Mouse (Mus musculus) intestine, embryonic 15.5 days (tissue): ENCODE data around the gene Cnn3. TPM values are rescaled to one million over a fixed set of nuclear protein-coding genes. Genes with fewer than 3 reads are reported as not detected.

ENCODE experiments used
- ATAC-seq: fragments of 200-750 bp; cut with Nextera tagmentation; 2 replicates; pipeline ENCODE4 v1.8.0; 2017; ENCODE audit warnings: moderate TSS enrichment, moderate library complexity
- H3K27ac ChIP-seq: fragments of 300-500 bp; sonication (generic); 2 replicates; pipeline ENCODE4 v1.5.1; 2015; ENCODE audit warnings: mild to moderate bottlenecking, inconsistent platforms
- H3K27me3 ChIP-seq: fragments of 300-500 bp; sonication (generic); replicated peaks from 2 replicates; pipeline ENCODE4 v1.6.1; 2015; ENCODE audit warnings: inconsistent platforms
- H3K36me3 ChIP-seq: fragments of 300-500 bp; sonication (generic); 2 replicates; pipeline ENCODE4 v1.6.1; 2015; ENCODE audit warnings: inconsistent platforms
- H3K4me1 ChIP-seq: fragments of 300-500 bp; sonication (generic); replicated peaks from 2 replicates; pipeline ENCODE4 v1.6.1; 2015; ENCODE audit warnings: inconsistent platforms
- H3K4me2 ChIP-seq: fragments of 300-500 bp; sonication (generic); replicated peaks from 2 replicates; pipeline ENCODE4 v1.6.1; 2015; ENCODE audit warnings: mild to moderate bottlenecking, inconsistent platforms
- H3K4me3 ChIP-seq: fragments of 300-500 bp; sonication (generic); replicated peaks from 2 replicates; pipeline ENCODE4 v1.5.1; 2015; ENCODE audit warnings: inconsistent platforms
- H3K9ac ChIP-seq: fragments of 300-500 bp; sonication (generic); 2 replicates; pipeline ENCODE4 v1.6.1; 2015; ENCODE audit warnings: inconsistent platforms
- H3K9me3 ChIP-seq: fragments of 300-500 bp; sonication (generic); 2 replicates; pipeline ENCODE4 v1.6.1; 2016; ENCODE audit warnings: inconsistent platforms
- WGBS: fragments of 180-500 bp; shearing (Covaris S2); methylation state at CpG from one replicate; pipeline ENCODE4 v1.1.7; 2015; 5-methylcytosine and 5-hydroxymethylcytosine counted together
- polyA plus RNA-seq: library from polyadenylated mRNA; unstranded; fragments of >200 nt; fragmentation: Nextera tagmentation; extraction: Ambion mirVana; gene quantifications from 2 replicates; pipeline ENCODE4 v1.2.1, GENCODE M21; 2015

Cnn3 gene
- polyA plus RNA-seq, 1 experiment from 2014 or later: 470 TPM

- no peaks in the 10 kb centered on the region for H3K4me1 ChIP-seq
- no peaks in the 10 kb centered on the region for H3K27me3 ChIP-seq
- H3K4me3 ChIP-seq: no peak overlapping the region
- H3K4me2 ChIP-seq: no peak overlapping the region
- 92% methylated on average over 13 of the region's 13 CpGs for WGBS
- no peaks in the 10 kb centered on the region for H3K9me3 ChIP-seq
- no peak for ATAC-seq
- H3K9ac ChIP-seq: no peak overlapping the region
- H3K36me3 ChIP-seq: peaks cover 5% of the 10 kb centered on the region; the same call in 1 of the 2 replicates
- H3K27ac ChIP-seq: no peak overlapping the region
Measured at GRCm38 (mm10) chr3:121461477-121461876, 35.2 kb downstream of the Cnn3 start.

DNA sequence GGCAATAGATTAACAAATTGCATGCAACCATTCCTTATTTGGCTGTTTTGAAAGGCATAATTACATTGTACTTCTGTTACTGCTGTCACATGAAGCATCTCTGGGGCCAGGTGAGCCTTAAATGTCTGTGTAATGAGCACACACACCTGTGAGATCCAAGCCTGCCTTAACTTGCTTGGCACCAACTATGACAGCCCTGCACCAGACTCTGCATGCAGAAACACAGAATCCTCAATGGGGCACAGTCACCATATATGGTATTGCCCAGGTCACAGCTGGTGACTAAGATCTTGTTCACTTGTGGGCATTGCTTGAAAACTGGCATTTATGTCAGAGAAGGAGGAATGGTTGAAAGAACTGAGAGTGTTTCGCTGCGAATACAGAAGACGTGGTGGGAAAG, 36.5 kb downstream of the Cnn3 start:
- Histone ChIP-seq H3K27ac (no peak overlapping the region), H3K36me3 (0 out of 2 replicates have a peak, but pooled peaks cover 2% of the 10 kb centered on the region), H3K9ac (no peak overlapping the region), H3K4me1 (no peaks in the 10 kb centered on the region), H3K9me3 (no peaks in the 10 kb centered on the region), H3K4me2 (no peak overlapping the region), H3K27me3 (no peaks in the 10 kb centered on the region), H3K4me3 (no peak overlapping the region)
- no peak for ATAC-seq
- WGBS: 87% methylated on average over 3 of the region's 3 CpGs

- Histone ChIP-seq H3K9ac (no peak overlapping the region), H3K4me1 (peaks cover 7% of the 10 kb centered on the region), H3K27me3 (no peaks in the 10 kb centered on the region), H3K4me2 (no peak overlapping the region), H3K36me3 (no peaks in the 10 kb centered on the region), H3K27ac (no peak overlapping the region), H3K4me3 (no peak overlapping the region), H3K9me3 (no peaks in the 10 kb centered on the region)
- WGBS: 76% methylated on average over 7 of the region's 7 CpGs
- no peak for ATAC-seq
Measured at GRCm38 (mm10) chr3:121464733-121465305, 38.5 kb downstream of the Cnn3 start.

DNA sequence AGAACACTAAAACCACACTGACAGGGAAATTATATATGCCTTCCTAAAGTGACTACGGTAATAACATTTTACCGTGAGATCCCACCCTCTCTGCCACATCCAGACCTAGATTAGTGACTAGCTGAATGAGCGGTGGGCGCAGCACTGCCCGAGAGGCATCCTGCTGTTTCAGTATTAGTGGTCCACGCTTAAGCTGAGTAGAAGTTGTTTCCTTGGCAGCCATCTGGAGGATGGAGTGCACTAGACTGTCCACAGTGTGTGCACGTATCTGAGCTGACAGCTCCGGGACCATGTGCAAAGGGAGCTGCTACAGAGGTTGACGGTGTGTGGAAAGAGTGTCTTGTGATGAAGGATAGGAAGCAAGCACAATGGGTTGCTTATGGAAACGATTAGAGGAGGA, 39.5 kb downstream of the Cnn3 start:
- 76% methylated on average over 10 of the region's 10 CpGs for WGBS
- no peak overlapping the region for H3K4me2 ChIP-seq
- H3K4me3 ChIP-seq: no peak overlapping the region
- H3K9me3 ChIP-seq: no peaks in the 10 kb centered on the region
- no peaks in the 10 kb centered on the region for H3K27me3 ChIP-seq
- peaks cover 7% of the 10 kb centered on the region for H3K4me1 ChIP-seq
- ATAC-seq: no peak
- H3K27ac ChIP-seq: no peak overlapping the region
- H3K36me3 ChIP-seq: no peaks in the 10 kb centered on the region
- H3K9ac ChIP-seq: no peak overlapping the region

- Histone ChIP-seq H3K4me2 (no peak overlapping the region), H3K27ac (no peak overlapping the region), H3K36me3 (no peaks in the 10 kb centered on the region), H3K4me3 (no peak overlapping the region), H3K9me3 (no peaks in the 10 kb centered on the region), H3K9ac (no peak overlapping the region), H3K27me3 (no peaks in the 10 kb centered on the region), H3K4me1 (peaks cover 7% of the 10 kb centered on the region)
- 79% methylated on average over 10 of the region's 10 CpGs for WGBS
- no peak for ATAC-seq
Measured at GRCm38 (mm10) chr3:121467094-121467552, 40.8 kb downstream of the Cnn3 start.

- no peak for ATAC-seq
- Histone ChIP-seq H3K9ac (no peak overlapping the region), H3K4me3 (no peak overlapping the region), H3K4me1 (peaks cover 7% of the 10 kb centered on the region), H3K9me3 (no peaks in the 10 kb centered on the region), H3K36me3 (no peaks in the 10 kb centered on the region), H3K4me2 (no peak overlapping the region), H3K27ac (no peak overlapping the region), H3K27me3 (no peaks in the 10 kb centered on the region)
- WGBS: 13% methylated on average over 2 of the region's 2 CpGs
Measured at GRCm38 (mm10) chr3:121468136-121468535, 41.8 kb downstream of the Cnn3 start.

DNA sequence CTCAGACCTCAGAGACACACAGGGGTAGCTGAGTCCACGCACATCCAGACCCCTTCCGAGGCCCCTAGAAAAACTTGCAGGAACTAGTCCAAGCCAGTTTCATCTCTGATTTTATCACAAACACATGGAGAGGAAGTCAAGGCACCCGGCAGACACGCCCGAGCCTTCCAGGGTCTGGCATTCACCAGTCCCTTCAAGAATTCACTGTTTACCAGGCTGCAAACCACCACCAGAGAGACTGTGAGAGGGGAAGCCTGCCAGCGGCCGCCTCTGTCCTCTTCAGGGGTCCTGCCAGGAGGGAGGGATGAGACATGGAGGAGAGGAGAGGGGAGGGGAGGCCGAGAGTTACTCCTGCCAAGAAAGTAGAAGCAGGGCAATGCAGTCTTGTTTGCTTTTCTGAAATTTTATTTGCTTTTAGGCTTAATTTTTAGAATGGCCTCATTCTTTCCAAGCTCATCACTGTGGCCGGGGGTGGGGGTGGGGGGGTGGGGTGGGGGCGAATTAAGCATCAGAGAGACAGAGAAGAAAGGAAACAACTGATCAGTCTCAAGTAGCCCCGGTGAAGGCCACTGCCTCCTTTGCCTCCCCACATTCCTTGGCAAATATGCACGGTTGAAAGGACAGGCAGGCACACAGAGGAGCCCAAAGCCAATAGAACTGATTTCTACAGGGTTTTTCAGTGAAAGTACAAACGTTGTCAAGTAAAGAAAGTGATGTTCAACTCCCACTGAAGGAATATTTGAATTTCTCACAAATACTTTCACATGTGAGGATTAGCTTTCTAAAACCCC, 43.1 kb downstream of the Cnn3 start:
- Histone ChIP-seq H3K9me3 (no peaks in the 10 kb centered on the region), H3K9ac (peak overlapping the region; percentile 18; the same call in 1 of the 2 replicates), H3K36me3 (no peaks in the 10 kb centered on the region), H3K4me2 (peak overlapping the region; percentile 45), H3K4me3 (no peak overlapping the region), H3K27me3 (no peaks in the 10 kb centered on the region), H3K27ac (peak overlapping the region; percentile 78), H3K4me1 (peaks cover 7% of the 10 kb centered on the region)
- 2% methylated on average over 13 of the region's 13 CpGs for WGBS
- ATAC-seq: peak; percentile 83

GRCm38 (mm10) chr3:121471703-121472102, 45.4 kb downstream of the Cnn3 start:
- H3K4me2 ChIP-seq: no peak overlapping the region
- no peak overlapping the region for H3K27ac ChIP-seq
- peaks cover 7% of the 10 kb centered on the region for H3K4me1 ChIP-seq
- H3K36me3 ChIP-seq: no peaks in the 10 kb centered on the region
- WGBS: 45% methylated on average over 11 of the region's 11 CpGs
- H3K4me3 ChIP-seq: no peak overlapping the region
- no peak for ATAC-seq
- no peaks in the 10 kb centered on the region for H3K9me3 ChIP-seq
- no peak overlapping the region for H3K9ac ChIP-seq
- no peaks in the 10 kb centered on the region for H3K27me3 ChIP-seq

GRCm38 (mm10) chr3:121474738-121475137, 48.4 kb downstream of the Cnn3 start:
- Histone ChIP-seq H3K9me3 (no peaks in the 10 kb centered on the region), H3K4me2 (no peak overlapping the region), H3K9ac (no peak overlapping the region), H3K4me1 (no peaks in the 10 kb centered on the region), H3K27me3 (no peaks in the 10 kb centered on the region), H3K27ac (no peak overlapping the region), H3K36me3 (no peaks in the 10 kb centered on the region), H3K4me3 (no peak overlapping the region)
- ATAC-seq: no peak
- 71% methylated on average over 3 of the region's 3 CpGs for WGBS

- Histone ChIP-seq H3K9ac (no peak overlapping the region), H3K36me3 (no peaks in the 10 kb centered on the region), H3K27ac (no peak overlapping the region), H3K27me3 (no peaks in the 10 kb centered on the region), H3K9me3 (no peaks in the 10 kb centered on the region), H3K4me3 (no peak overlapping the region), H3K4me1 (0 out of 2 replicates have a peak, but pooled peaks cover 2% of the 10 kb centered on the region), H3K4me2 (no peak overlapping the region)
- 66% methylated on average over 26 of the region's 26 CpGs for WGBS
- ATAC-seq: no peak
Measured at GRCm38 (mm10) chr3:121480030-121480960, 54.0 kb downstream of the Cnn3 start.

DNA sequence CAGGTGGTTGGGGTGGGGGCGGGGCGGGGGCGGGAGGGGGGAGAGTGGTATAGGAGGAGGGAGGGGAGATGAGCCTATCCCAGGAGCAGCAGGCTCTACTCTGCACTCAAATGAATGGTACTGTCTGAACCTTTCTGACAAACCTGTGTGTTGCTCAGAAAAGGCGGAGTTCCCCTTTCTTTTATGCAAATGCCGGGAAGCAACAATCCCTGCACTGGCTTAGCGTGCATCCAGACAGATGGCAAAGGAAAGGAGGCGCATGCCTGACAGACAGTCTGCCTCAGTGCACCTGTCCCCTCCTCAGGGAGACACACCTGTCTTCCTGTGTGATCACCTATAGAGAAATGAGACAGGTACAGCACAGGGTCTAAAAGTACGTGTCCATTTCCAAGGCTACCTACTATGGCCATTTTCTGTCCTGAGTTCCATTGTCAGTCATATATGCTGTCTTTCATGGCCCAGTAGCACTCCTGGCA, 54.7 kb downstream of the Cnn3 start:
- Histone ChIP-seq H3K27me3 (no peaks in the 10 kb centered on the region), H3K9me3 (no peaks in the 10 kb centered on the region), H3K4me2 (no peak overlapping the region), H3K27ac (no peak overlapping the region), H3K4me3 (no peak overlapping the region), H3K4me1 (0 out of 2 replicates have a peak, but pooled peaks cover 2% of the 10 kb centered on the region), H3K9ac (no peak overlapping the region), H3K36me3 (no peaks in the 10 kb centered on the region)
- ATAC-seq: no peak
- 57% methylated on average over 7 of the region's 8 CpGs for WGBS

GRCm38 (mm10) chr3:121481564-121481963, 55.3 kb downstream of the Cnn3 start:
- ATAC-seq: no peak
- Histone ChIP-seq H3K4me3 (no peak overlapping the region), H3K9ac (no peak overlapping the region), H3K27ac (no peak overlapping the region), H3K27me3 (no peaks in the 10 kb centered on the region), H3K9me3 (no peaks in the 10 kb centered on the region), H3K4me1 (0 out of 2 replicates have a peak, but pooled peaks cover 2% of the 10 kb centered on the region), H3K36me3 (no peaks in the 10 kb centered on the region), H3K4me2 (no peak overlapping the region)
- 41% methylated on average over 6 of the region's 6 CpGs for WGBS
